Mouse (Mus musculus): Measurements from ENCODE around the gene Lyzl4.

- TF ChIP-seq CTCF (IDR thresholded peaks at IDR 0.05; ENCODE audit: low read depth) (no peak), EP300 (IDR thresholded peaks at IDR 0.05; ENCODE audit: low read depth) (no peak)
These were observed 3.0 kb upstream of the Lyzl4 start for GRCm38 (mm10) chr9:121644855-121645254.

Measured in heart, postnatal 0 days (tissue).